Mouse (Mus musculus) thymus, adult 2 months (tissue): ENCODE data around the gene Bckdhb. TPM values are rescaled to one million over a fixed set of nuclear protein-coding genes. Genes with fewer than 3 reads are reported as not detected.

Experiments used
- DNase-seq: peaks from one replicate; pipeline ENCODE4 v3.0.0; 2021
- H3K27ac ChIP-seq: fragments of 200-500 bp; 2 replicates; pipeline ENCODE4 v1.5.1; 2012; ENCODE audit warnings: low read length, control low read depth; ENCODE audit not compliant: control insufficient read depth, insufficient read depth
- H3K27me3 ChIP-seq: fragments of 200-500 bp; 2 replicates; pipeline ENCODE4 v1.6.1; 2012; ENCODE audit warnings: mild to moderate bottlenecking, low read length, moderate library complexity, mixed read lengths; ENCODE audit not compliant: control insufficient read depth, insufficient read depth
- H3K36me3 ChIP-seq: fragments of 200-500 bp; 2 replicates; pipeline ENCODE4 v1.6.1; 2012; ENCODE audit warnings: mild to moderate bottlenecking, low read length, moderate library complexity; ENCODE audit not compliant: control insufficient read depth, insufficient read depth
- H3K4me1 ChIP-seq: fragments of 200-500 bp; replicated peaks from 2 replicates; pipeline ENCODE4 v1.6.1; 2012; ENCODE audit warnings: low read length; ENCODE audit not compliant: control insufficient read depth, insufficient read depth
- H3K4me3 ChIP-seq: fragments of 200-500 bp; 2 replicates; pipeline ENCODE4 v1.5.1; 2012; ENCODE audit warnings: mild to moderate bottlenecking, low read length, control low read depth, moderate library complexity; ENCODE audit not compliant: control insufficient read depth, insufficient read depth
- CTCF ChIP-seq: fragments of 200-500 bp; IDR thresholded peaks from 2 replicates; pipeline ENCODE4 v1.5.1; 2012; ENCODE audit warnings: mild to moderate bottlenecking, control low read depth, low read length, moderate library complexity, borderline replicate concordance; ENCODE audit not compliant: control insufficient read depth, poor library complexity, insufficient read depth; ENCODE audit errors: extremely low read depth
- POLR2A ChIP-seq: fragments of 200-500 bp; IDR thresholded peaks from 2 replicates; pipeline ENCODE4 v1.6.1; 2012; ENCODE audit warnings: mild to moderate bottlenecking, low read length, control low read depth, moderate library complexity; ENCODE audit not compliant: control insufficient read depth, poor library complexity, insufficient read depth; ENCODE audit errors: extremely low read depth
- WGBS: fragments of 180-500 bp; shearing (Covaris S2); methylation state at CpG from one replicate; pipeline ENCODE4 v1.1.7; 2018; 5-methylcytosine and 5-hydroxymethylcytosine counted together
- polyA plus RNA-seq: library from polyadenylated mRNA; depleted of rRNA; stranded (reverse); fragments of >200 nt; gene quantifications from 2 replicates; pipeline ENCODE4 v1.2.3, GENCODE M21; 2012; rRNA removed

Gene Bckdhb
- polyA plus RNA-seq, result 12.6 and 15.0 TPM in 2 replicates

- TF ChIP-seq POLR2A, result peak; percentile 61
- no peak for TF ChIP-seq CTCF
- peak; percentile 96 for DNase-seq
- Histone ChIP-seq H3K4me1 (peaks cover 4% of the 10 kb centered on the region; the same call in 1 of the 2 replicates), H3K4me3 (peak within 1 kb of the TSS; percentile 54), H3K36me3 (no peaks in the 10 kb centered on the region), H3K27ac (no peak within 1 kb of the TSS), H3K27me3 (no peaks in the 10 kb centered on the region)
- 1% methylated on average over 46 of the region's 46 CpGs for WGBS
Observed at GRCm38 (mm10) chr9:83924878-83925687, at the start of gene Bckdhb. Bckdhb (plus strand) TSS chr9:83925145.

- H3K4me3 ChIP-seq, result no peak overlapping the region
- H3K4me1 ChIP-seq, result no peaks in the 10 kb centered on the region
- H3K27ac ChIP-seq, result no peak overlapping the region
- WGBS, result 92% methylated on average over 6 of the region's 6 CpGs
- no peak for DNase-seq
- H3K36me3 ChIP-seq, result no peaks in the 10 kb centered on the region
- TF ChIP-seq POLR2A (no peak), CTCF (no peak)
- H3K27me3 ChIP-seq, result no peaks in the 10 kb centered on the region
Observed at GRCm38 (mm10) chr9:83882191-83882590, 42.8 kb upstream of the Bckdhb start.

GRCm38 (mm10) chr9:83886149-83886548 is 38.8 kb upstream of the Bckdhb start:
- Histone ChIP-seq H3K27ac (no peak overlapping the region), H3K27me3 (no peaks in the 10 kb centered on the region), H3K4me3 (no peak overlapping the region), H3K36me3 (no peaks in the 10 kb centered on the region), H3K4me1 (no peaks in the 10 kb centered on the region)
- no peak for TF ChIP-seq CTCF
- no peak for TF ChIP-seq POLR2A
- no peak for DNase-seq

- H3K27ac ChIP-seq, result no peak overlapping the region
- TF ChIP-seq POLR2A (no peak), CTCF (no peak)
- DNase-seq, result no peak
- H3K27me3 ChIP-seq, result no peaks in the 10 kb centered on the region
- no peaks in the 10 kb centered on the region for H3K36me3 ChIP-seq
- 93% methylated on average over 5 of the region's 5 CpGs for WGBS
- no peak overlapping the region for H3K4me3 ChIP-seq
- H3K4me1 ChIP-seq, result no peaks in the 10 kb centered on the region
Observed at GRCm38 (mm10) chr9:83888214-83888613, 36.7 kb upstream of the Bckdhb start.

GRCm38 (mm10) chr9:83893073-83893472 is 31.9 kb upstream of the Bckdhb start:
- Histone ChIP-seq H3K36me3 (no peaks in the 10 kb centered on the region), H3K27me3 (no peaks in the 10 kb centered on the region), H3K4me3 (no peak overlapping the region), H3K4me1 (no peaks in the 10 kb centered on the region; the same call in 1 of the 2 replicates), H3K27ac (no peak overlapping the region)
- TF ChIP-seq POLR2A, result no peak
- no peak for TF ChIP-seq CTCF
- 77% methylated on average over 8 of the region's 8 CpGs for WGBS
- no peak for DNase-seq

- H3K27ac ChIP-seq, result no peak overlapping the region
- H3K27me3 ChIP-seq, result no peaks in the 10 kb centered on the region
- no peak for DNase-seq
- H3K4me3 ChIP-seq, result no peak overlapping the region
- TF ChIP-seq CTCF (no peak), POLR2A (no peak)
- H3K36me3 ChIP-seq, result no peaks in the 10 kb centered on the region
- H3K4me1 ChIP-seq, result no peaks in the 10 kb centered on the region; the same call in 1 of the 2 replicates
- 52% methylated on average over 4 of the region's 4 CpGs for WGBS
Observed at GRCm38 (mm10) chr9:83893767-83894330, 31.1 kb upstream of the Bckdhb start.

- Histone ChIP-seq H3K36me3 (no peaks in the 10 kb centered on the region), H3K4me3 (no peak overlapping the region), H3K27ac (no peak overlapping the region), H3K27me3 (no peaks in the 10 kb centered on the region), H3K4me1 (no peaks in the 10 kb centered on the region)
- DNase-seq, result no peak
- WGBS, result 97% methylated on average over 2 of the region's 2 CpGs
- TF ChIP-seq CTCF, result no peak
- TF ChIP-seq POLR2A, result no peak
Observed at GRCm38 (mm10) chr9:83902086-83902485, 22.9 kb upstream of the Bckdhb start.
